Mouse (Mus musculus) lung, postnatal 4 days (tissue): ENCODE data around the gene 1700001C02Rik.

Experiments used
- DNase-seq, 2 experiments: peaks; one replicate each; pipeline ENCODE4 v3.0.0; 2021

Gene 1700001C02Rik

DNA sequence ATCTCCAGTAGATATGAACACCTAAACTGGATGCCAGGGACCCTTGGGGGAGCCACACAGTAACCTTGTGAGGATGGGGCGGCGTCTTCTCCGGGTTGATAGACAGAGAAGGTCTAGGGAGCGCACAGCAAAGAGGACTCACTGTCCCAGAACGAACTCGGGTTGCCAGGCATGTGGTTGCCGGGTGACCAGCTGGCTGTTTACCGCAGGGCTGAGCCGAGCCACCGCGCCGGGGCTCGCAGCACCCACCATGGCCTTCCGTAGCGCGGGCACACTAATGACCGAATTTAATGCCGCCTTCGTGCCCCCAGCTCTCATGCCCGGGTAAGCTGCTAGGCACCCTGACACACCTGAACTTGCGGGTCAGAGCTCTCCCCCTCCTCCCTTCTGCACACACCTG is at the start of gene 1700001C02Rik:
Gene 1700001C02Rik (plus strand): TSS at position 187 of the 400 bp plus-strand sequence.
- DNase-seq = no peak

DNA sequence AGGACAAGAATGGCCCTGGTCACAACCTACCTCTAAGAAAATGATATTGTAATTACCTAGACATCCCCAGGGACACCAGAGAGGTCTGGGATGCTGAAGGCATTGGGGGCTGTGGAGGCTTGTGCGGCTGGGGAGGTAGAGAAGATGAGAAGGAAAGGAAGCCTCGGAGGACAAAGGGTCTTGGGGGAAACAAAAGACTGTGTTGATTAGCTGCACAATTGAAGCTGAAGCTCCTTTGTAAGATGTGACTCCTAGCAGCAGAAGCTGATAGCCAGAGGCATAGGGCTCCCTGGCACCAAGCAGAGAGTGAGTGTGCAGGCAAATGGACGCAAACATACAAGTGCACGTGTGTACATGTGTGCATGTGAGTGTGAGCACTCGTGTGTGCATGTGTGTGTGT is 49.2 kb upstream of the 1700001C02Rik start:
- DNase-seq = no peak

DNA sequence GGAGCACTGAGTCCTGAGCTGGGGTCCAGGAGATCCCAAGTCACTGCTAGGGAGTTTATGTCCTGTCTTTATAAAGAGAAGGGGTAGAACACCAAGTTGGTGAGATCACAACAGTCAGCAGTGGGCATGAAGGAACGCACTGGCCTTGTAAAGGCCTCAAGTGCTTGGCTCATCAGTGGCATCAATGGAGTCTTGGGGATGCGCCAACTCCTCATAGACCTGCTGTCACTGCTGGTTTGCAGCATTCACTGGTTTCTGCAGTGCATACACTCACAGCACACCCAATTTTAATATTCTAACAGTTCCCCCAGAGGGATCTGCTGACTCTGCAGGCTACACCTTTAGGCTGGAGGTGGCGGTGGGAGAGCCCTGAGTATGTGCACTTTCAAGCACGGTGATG is 42.7 kb upstream of the 1700001C02Rik start:
- no peak for DNase-seq

- peak; percentile 73 to 75 for DNase-seq
Observed at GRCm38 (mm10) chr5:30423572-30424244, 42.1 kb upstream of the 1700001C02Rik start.

DNA sequence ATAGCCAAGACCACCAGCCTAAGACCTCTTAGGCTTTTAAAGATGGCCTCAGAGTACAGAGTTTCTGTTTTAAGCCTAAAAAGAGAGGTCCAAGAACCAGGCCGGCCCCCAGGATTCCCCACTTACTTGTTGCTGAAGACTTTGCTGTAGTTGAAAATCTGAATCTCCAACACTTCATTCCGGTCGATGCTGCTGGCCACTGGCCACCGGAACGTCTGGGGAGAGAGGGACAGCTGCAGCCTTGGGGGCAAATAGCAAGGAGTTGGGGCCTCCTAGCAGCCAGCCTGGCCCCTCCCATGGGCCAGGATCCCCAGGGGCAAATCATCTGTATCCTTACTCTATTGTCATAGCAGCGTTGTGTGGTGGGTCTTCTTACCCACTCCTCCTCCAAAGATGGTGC is 38.4 kb upstream of the 1700001C02Rik start:
- peak; percentile 48 to 83 for DNase-seq

DNA sequence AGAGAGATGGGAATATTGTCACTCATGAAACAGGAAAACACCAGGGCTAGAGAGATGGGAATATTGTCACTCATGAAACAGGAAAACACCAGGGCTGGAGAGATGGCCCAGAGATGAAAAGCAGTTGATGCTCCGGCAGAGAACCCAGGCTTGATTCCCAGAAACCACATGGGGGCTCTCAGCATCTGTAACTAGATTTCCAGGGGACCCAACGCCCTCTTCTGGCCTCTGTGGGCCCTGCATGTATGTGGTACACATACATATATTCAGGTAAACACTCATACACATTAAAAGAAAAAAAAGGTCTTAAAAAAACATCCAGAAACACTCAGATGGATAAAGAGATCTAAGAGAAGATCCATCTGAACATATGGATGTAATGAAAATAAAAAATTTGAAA is 26.9 kb upstream of the 1700001C02Rik start:
- DNase-seq = no peak

- DNase-seq = no peak
Observed at GRCm38 (mm10) chr5:30440308-30440906, 25.4 kb upstream of the 1700001C02Rik start.

GRCm38 (mm10) chr5:30442196-30442595 is 23.7 kb upstream of the 1700001C02Rik start:
- DNase-seq = no peak

DNA sequence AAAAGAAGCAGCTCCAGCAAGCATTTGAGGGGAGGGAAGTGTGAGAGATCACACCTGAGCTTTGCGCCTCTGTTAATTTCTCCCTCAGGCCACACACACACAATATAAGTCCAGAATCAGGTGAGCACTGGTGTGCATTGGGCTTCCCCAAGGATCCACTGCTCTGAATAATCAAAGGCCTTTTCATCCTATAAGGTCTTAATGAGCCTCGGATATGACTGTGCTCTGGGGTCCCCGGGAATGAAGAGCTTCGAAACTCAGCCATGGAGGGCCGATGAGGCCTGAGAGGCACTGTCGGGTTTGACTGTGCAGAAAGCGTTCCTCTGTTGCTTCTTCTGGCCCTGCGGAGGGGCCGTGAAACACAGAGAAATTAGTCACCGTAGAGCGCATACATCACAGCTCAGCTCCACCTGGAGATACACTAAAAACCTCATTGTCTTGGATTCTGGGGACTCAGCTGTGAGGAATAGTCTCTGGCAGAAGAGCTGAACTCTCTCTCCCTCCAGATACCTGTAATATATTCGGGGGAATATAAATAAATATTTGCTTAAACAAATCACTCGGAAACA is 21.4 kb upstream of the 1700001C02Rik start:
- peak in 1 of 2 experiments; percentile 9 for DNase-seq

DNA sequence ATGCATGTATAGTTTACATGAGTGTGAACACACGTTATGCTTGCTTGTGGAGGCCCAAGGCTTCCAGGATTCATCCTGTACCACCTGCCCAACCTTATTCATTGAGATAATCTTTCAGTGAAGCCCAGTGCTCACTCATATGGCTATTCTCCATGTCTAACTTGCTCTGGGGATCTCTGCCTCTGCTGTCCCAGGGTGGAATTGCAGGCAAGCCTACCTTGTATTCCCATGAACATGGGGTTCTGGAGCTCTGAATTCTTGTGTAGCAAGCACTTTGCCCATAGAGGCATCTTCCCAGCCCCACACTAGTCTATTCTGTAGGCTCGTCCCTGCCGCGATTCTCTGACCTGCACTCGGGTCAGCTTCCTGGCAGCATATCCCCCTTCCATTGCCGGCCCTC is 9.8 kb upstream of the 1700001C02Rik start:
- peak in 1 of 2 experiments; percentile 26 for DNase-seq

- peak in 1 of 2 experiments; percentile 22 for DNase-seq
Observed at GRCm38 (mm10) chr5:30460155-30460554, 5.7 kb upstream of the 1700001C02Rik start.

- peak; percentile 48 to 77 for DNase-seq
Observed at GRCm38 (mm10) chr5:30461821-30462220, 4.0 kb upstream of the 1700001C02Rik start, which contains the start of gene Otof. Gene Otof, minus strand, starts transcription at chr5:30461932.

DNA sequence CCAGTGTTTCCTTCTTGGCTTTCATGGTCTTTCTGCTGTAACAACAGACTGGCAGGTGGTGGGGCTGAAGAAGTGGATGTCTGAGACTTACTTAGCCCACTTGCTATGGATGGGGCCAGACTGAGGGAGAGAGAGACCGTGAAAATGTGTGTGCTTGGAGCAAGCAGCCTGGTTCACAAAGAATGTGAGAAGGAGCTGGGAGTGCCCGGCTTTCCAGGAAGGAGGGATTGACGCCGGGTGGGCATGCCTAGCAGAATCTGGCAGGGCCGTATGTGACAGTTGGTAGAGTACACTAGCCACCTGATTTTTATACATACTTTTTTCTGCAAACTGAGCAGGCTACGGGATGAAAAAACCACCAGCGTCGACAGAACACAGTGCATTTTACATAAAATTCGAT is 468 bp downstream of the 1700001C02Rik start:
- DNase-seq = no peak

DNA sequence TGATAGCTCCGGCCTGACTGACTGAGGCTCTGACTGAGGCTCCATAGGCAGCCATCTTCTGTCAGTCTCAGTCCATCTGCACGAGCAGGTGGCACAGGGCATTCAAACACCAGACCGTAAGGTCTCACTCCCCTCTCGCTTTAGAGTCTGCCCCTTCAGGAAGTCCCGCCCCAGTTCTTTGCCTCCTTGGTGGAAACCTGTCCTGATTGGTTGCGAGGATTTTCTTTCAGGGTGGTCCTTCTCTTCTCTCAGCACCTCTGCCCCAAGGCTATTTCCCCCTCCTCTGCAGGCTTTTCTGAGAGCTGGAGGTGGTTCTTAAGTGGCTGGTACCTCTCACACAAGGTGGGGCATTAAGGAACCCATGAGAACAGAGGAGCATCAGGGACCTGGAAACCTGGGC is 4.6 kb downstream of the 1700001C02Rik start:
- no peak for DNase-seq

DNA sequence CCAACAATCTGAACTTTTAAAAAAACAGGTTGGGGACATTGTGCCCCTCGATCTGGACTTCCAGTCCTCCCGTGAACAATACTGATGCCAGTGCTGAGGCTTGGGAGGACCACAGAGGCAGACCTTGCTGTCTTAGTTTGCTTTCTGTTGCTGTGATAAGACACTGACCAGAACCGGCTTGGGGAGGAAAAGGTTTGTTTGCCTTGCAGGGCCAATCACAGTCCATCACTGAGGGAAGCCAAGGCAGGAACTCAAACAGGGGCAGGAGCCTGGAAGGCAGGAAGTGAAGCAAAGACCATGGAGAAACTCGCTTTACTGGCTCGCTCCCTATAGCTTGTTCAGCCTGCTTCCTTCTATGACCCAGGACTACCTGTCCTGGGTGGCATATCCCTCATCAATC is 6.3 kb downstream of the 1700001C02Rik start:
- DNase-seq = no peak

- DNase-seq = no peak
Observed at GRCm38 (mm10) chr5:30476534-30476933, 10.7 kb downstream of the 1700001C02Rik start.

- peak; percentile 77 to 84 for DNase-seq
Observed at GRCm38 (mm10) chr5:30482319-30482718, 16.5 kb downstream of the 1700001C02Rik start.

GRCm38 (mm10) chr5:30483533-30483932 is 17.7 kb downstream of the 1700001C02Rik start:
- DNase-seq = no peak

GRCm38 (mm10) chr5:30484591-30484990 is 18.7 kb downstream of the 1700001C02Rik start:
- no peak for DNase-seq

GRCm38 (mm10) chr5:30485136-30485535 is 19.3 kb downstream of the 1700001C02Rik start:
- DNase-seq = peak in 1 of 2 experiments; percentile 64

- DNase-seq = peak; percentile 15 to 39
Observed at GRCm38 (mm10) chr5:30490215-30490614, 24.4 kb downstream of the 1700001C02Rik start.

GRCm38 (mm10) chr5:30490845-30491244 is 25.0 kb downstream of the 1700001C02Rik start:
- peak; percentile 45 to 50 for DNase-seq

DNA sequence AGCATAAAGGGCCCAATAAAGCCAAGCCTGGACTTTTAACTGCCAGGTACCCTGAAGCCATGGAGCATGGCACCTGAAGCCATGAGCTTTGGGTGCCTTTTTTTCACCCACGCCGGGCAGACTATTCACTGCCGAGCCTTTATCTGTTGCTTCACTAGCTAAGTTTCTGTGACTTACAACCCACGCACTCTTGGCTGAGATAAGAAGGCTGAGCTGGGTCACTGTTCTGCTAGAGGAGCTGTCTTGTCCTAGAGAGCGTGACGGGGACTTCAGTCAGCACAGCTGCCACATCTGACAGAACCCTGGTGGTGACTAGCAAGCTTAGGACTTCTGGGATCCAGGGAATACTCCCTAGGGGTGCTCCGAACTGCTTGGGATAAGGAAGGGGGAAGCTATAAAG is 27.9 kb downstream of the 1700001C02Rik start:
- no peak for DNase-seq

GRCm38 (mm10) chr5:30494606-30495005 is 28.8 kb downstream of the 1700001C02Rik start:
- no peak for DNase-seq
